Mouse (Mus musculus) B cell, adult 67 days (primary cell): ENCODE measurements around the gene Eif1. TPM values are rescaled to one million over a fixed set of nuclear protein-coding genes. Genes with fewer than 3 reads are reported as not detected.

Source experiments
- total RNA-seq, 2 experiments: library from RNA; stranded (reverse); gene quantifications; 4 replicates each; pipeline ENCODE4 v1.2.4; 2023

The Eif1 gene
- 1,000 to 10,000 TPM; 2,050 to 2,242 TPM for total RNA-seq

DNA sequence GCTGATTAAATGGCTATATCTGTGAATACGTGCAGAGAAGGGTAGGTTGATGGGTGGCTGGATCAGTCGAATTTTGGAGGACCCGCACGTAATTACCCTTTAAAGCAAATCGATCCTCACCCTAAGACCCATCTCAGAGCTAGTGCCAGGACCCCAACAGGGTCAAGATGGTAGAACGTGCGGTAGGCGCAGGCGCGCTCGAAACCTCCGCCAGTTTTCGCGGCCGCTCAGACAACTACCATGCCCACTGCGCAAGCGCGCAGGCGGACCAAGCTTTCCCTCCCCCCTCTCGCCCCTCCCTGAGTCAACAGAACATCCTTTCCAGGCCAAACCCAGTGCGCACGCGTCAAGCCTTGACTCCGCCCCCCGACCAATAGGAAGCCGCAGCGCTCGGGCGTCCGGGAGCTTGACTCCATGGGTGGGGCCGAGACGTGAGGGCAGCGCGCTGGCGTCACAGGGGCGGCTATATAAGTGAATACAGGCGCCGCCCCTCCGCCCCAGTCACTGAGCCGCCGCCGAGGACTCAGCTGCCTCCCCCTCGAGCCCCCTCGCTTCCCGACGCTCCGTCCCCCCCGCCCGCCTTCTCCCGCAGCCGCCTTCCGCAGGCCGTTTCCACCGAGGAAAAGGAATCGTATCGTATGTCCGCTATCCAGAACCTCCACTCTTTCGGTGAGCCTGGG, at the start of gene Eif1:
TSS of gene Eif1 (plus strand) at position 394 of the 680 bp plus-strand sequence.

DNA sequence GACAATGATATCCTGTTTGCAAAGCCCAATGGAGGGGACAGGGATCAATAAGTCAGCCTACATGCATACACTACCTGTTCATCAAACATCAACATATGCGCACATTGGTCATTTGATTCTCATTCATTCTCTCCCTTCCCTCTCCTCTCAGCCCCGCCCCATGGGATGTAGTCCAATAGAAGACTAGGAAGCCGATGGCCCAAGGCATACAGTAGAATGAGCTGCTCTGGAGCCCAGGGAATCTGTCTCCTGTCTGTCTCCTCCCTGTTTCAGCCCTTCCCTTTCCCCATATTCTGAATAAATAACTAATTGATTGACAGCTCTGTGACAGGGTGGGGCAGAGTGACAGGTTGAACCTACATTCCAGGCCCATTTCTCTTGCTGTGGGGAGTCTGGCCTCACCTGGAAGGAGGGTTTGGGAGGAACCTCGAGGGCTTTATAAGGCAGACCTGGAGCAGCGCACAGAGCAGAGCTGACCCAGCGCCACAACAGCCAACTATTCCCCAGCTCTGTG, 14.3 kb downstream of the Eif1 start, which contains the start of gene Gast:
TSS of gene Gast (plus strand) at position 464 of the 514 bp plus-strand sequence.

DNA sequence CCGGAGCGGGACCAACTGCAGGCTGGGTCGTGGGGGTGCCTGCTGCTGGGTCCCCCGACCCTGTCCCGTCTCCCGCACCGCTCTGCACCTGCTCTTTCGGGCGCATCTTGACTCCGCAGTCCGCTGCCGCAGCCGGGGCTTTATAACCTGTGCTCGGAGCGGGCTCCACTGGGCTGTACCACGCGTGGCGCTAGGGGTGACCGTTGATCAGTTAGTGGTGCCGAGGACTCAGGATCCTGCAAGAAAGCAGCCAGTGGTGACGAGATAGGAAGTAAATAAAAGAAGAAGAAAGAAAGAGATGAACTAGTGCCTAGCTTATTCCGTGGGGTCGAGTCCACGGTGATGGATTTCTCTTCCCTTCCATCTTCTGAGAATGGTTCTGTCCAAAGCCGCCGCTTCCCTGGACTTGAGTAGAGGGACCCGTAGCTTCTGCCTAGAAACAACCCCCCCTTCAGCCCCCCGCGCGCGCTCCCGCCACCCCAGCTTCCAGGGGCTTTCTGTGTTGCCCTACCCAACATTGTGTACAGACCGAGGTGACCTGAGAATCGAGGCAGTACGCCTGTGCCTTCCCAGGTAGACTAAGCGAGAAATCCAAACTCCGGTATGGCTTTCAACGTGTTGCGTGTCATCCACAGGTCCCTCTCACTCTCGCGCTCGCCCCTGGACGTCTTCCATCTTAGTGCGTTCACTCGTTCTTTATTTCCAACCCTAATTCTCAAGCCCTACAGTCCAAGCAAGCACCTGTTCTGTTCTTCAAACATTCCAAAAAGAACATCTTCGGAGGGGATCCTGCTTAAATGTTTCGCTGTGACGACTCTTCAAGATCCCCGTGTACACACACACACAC, 36.5 kb downstream of the Eif1 start, which contains the start of gene Hap1:
TSS of gene Hap1 (minus strand) at position 157 of the 847 bp plus-strand sequence.

Other genes with a start within 250 kb of the Eif1 start
- not detected for gene Krt32, start 231.7 kb upstream of the Eif1 start, total RNA-seq
- gene Krt35, start 223.6 kb upstream of the Eif1 start, total RNA-seq, result not detected
- gene Krt36, start 214.3 kb upstream of the Eif1 start, total RNA-seq, result not detected
- gene Krt13, start 198.3 kb upstream of the Eif1 start, total RNA-seq, result not detected
- not detected for gene Krt15, start 184.0 kb upstream of the Eif1 start, total RNA-seq
- gene Krt19, start 171.2 kb upstream of the Eif1 start, total RNA-seq, result not detected
- gene Krt9, start 126.6 kb upstream of the Eif1 start, total RNA-seq, result not detected
- gene Krt14, start 112.3 kb upstream of the Eif1 start, total RNA-seq, result not detected
- not detected for gene Krt16, start 71.0 kb upstream of the Eif1 start, total RNA-seq
- not detected for gene Krt17, start 58.9 kb upstream of the Eif1 start, total RNA-seq
- not detected for gene Krt42, start 50.0 kb upstream of the Eif1 start, total RNA-seq
- gene Gast, start 14.5 kb downstream of the Eif1 start, total RNA-seq, result not detected
- 1 to 10 TPM; 1.6 to 2.4 TPM for gene Hap1, start 36.2 kb downstream of the Eif1 start, total RNA-seq
- 10 to 100 TPM; 13.3 to 14.9 TPM for gene Jup, start 77.9 kb downstream of the Eif1 start, total RNA-seq
- gene P3h4, start 95.0 kb downstream of the Eif1 start, total RNA-seq, result not detected
- gene Fkbp10, start 95.8 kb downstream of the Eif1 start, total RNA-seq, result not detected
- 10 to 100 TPM; 61.1 to 67.3 TPM for gene Nt5c3b, start 121.9 kb downstream of the Eif1 start, total RNA-seq
- 1 to 10 TPM; 2.2 to 2.8 TPM for gene Klhl10, start 122.0 kb downstream of the Eif1 start, total RNA-seq
- 10 to 100 TPM; 26.9 to 29.7 TPM for gene Klhl11, start 152.9 kb downstream of the Eif1 start, total RNA-seq
- 100 to 1,000 TPM; 147 to 175 TPM for gene Acly, start 208.1 kb downstream of the Eif1 start, total RNA-seq
- 1 to 10 TPM in 1 of 2 experiments, under 1 TPM in 1; 0.49 to 1.1 TPM for gene Ttc25, start 225.7 kb downstream of the Eif1 start, total RNA-seq